Mouse (Mus musculus) brown adipose tissue, adult 24 weeks (tissue): ENCODE data around the gene Catsperz. TPM values are rescaled to one million over a fixed set of nuclear protein-coding genes. Genes with fewer than 3 reads are reported as not detected.
A peak's percentile ranks its signal among the peaks of the same experiment; 100 is the strongest.

Experiments used
- H3K27ac ChIP-seq: fragments of 200-500 bp; replicated peaks from 2 replicates; pipeline ENCODE4 v1.5.1; 2012; ENCODE audit warnings: low read depth, mild to moderate bottlenecking, low read length
- H3K4me1 ChIP-seq: fragments of 200-500 bp; 2 replicates; pipeline ENCODE4 v1.6.1; 2012; ENCODE audit warnings: low read length, mixed read lengths; ENCODE audit not compliant: control insufficient read depth, insufficient read depth, insufficient read length
- H3K4me3 ChIP-seq: fragments of 200-500 bp; 2 replicates; pipeline ENCODE4 v1.5.1; 2012; ENCODE audit warnings: low read depth, mild to moderate bottlenecking, low read length, moderate library complexity; ENCODE audit not compliant: insufficient read depth
- polyA plus RNA-seq: library from polyadenylated mRNA; stranded (reverse); fragments of >200 nt; gene quantifications from 2 replicates; pipeline ENCODE4 v1.2.4, GENCODE M21; 2012; ENCODE audit not compliant: missing spikeins, insufficient read depth, insufficient read length

The Catsperz gene
- polyA plus RNA-seq, 1 experiment, result not detected

GRCm38 (mm10) chr19:6937541-6938465 lies 12.6 kb upstream of the Catsperz start:
- Histone ChIP-seq H3K4me1 (peaks cover 14% of the 10 kb centered on the region; the same call in 1 of the 2 replicates), H3K4me3 (no peak overlapping the region), H3K27ac (no peak overlapping the region)

GRCm38 (mm10) chr19:6936299-6936698 lies 11.1 kb upstream of the Catsperz start:
- Histone ChIP-seq H3K4me3 (no peak overlapping the region), H3K27ac (no peak overlapping the region), H3K4me1 (peaks cover 17% of the 10 kb centered on the region; the same call in 1 of the 2 replicates)

- peaks cover 12% of the 10 kb centered on the region; the same call in 1 of the 2 replicates for H3K4me1 ChIP-seq
- H3K27ac ChIP-seq, result no peak within 1 kb of the TSS
- peak within 1 kb of the TSS; percentile 47 for H3K4me3 ChIP-seq
Measured at GRCm38 (mm10) chr19:6934195-6934977, 9.2 kb upstream of the Catsperz start, which contains the start of gene Kcnk4. Gene Kcnk4, minus strand, starts transcription at chr19:6934515.

- H3K4me3 ChIP-seq, result peak overlapping the region; percentile 47
- peaks cover 12% of the 10 kb centered on the region; the same call in 1 of the 2 replicates for H3K4me1 ChIP-seq
- no peak overlapping the region for H3K27ac ChIP-seq
Measured at GRCm38 (mm10) chr19:6933436-6934194, 8.4 kb upstream of the Catsperz start.

GRCm38 (mm10) chr19:6933102-6933435 lies 7.9 kb upstream of the Catsperz start:
- no peak overlapping the region for H3K4me3 ChIP-seq

GRCm38 (mm10) chr19:6932018-6932417 lies 6.8 kb upstream of the Catsperz start:
- Histone ChIP-seq H3K4me1 (peaks cover 12% of the 10 kb centered on the region; the same call in 1 of the 2 replicates), H3K27ac (no peak overlapping the region), H3K4me3 (no peak overlapping the region)

More at GRCm38 (mm10) chr19:6933102-6933435, 7.9 kb upstream of the Catsperz start:
- Histone ChIP-seq H3K27ac (no peak overlapping the region), H3K4me1 (peaks cover 12% of the 10 kb centered on the region; the same call in 1 of the 2 replicates)

GRCm38 (mm10) chr19:6931002-6931401 lies 5.8 kb upstream of the Catsperz start:
- Histone ChIP-seq H3K27ac (no peak overlapping the region), H3K4me3 (no peak overlapping the region), H3K4me1 (peaks cover 13% of the 10 kb centered on the region)

GRCm38 (mm10) chr19:6928080-6928479 lies 2.9 kb upstream of the Catsperz start:
- Histone ChIP-seq H3K4me3 (no peak overlapping the region), H3K27ac (no peak overlapping the region), H3K4me1 (peaks cover 10% of the 10 kb centered on the region)

- H3K27ac ChIP-seq, result no peak overlapping the region
- peak overlapping the region; percentile 6; the same call in 1 of the 2 replicates for H3K4me3 ChIP-seq
- H3K4me1 ChIP-seq, result peaks cover 8% of the 10 kb centered on the region
Measured at GRCm38 (mm10) chr19:6926559-6927255, 1.5 kb upstream of the Catsperz start.

- H3K4me3 ChIP-seq, result no peak overlapping the region
- peaks cover 8% of the 10 kb centered on the region for H3K4me1 ChIP-seq
- H3K27ac ChIP-seq, result no peak overlapping the region
Measured at GRCm38 (mm10) chr19:6925611-6926329, 590 bp upstream of the Catsperz start.

- Histone ChIP-seq H3K4me1 (peaks cover 11% of the 10 kb centered on the region), H3K27ac (no peak overlapping the region), H3K4me3 (peak overlapping the region; percentile 25)
Measured at GRCm38 (mm10) chr19:6924461-6925306, 496 bp downstream of the Catsperz start.

GRCm38 (mm10) chr19:6922901-6923735 lies 2.1 kb downstream of the Catsperz start:
- peaks cover 11% of the 10 kb centered on the region for H3K4me1 ChIP-seq
- H3K4me3 ChIP-seq, result peak overlapping the region; percentile 73; the same call in 1 of the 2 replicates
- peak overlapping the region; percentile 99 for H3K27ac ChIP-seq
